Mouse (Mus musculus): Measurements from ENCODE around the gene Zfp747.
"Not testable (repeated sequence)": the region's sequence is repeated elsewhere in the genome, so short reads cannot be mapped to it uniquely, and the experiment has no call there.

Gene Zfp747

DNA sequence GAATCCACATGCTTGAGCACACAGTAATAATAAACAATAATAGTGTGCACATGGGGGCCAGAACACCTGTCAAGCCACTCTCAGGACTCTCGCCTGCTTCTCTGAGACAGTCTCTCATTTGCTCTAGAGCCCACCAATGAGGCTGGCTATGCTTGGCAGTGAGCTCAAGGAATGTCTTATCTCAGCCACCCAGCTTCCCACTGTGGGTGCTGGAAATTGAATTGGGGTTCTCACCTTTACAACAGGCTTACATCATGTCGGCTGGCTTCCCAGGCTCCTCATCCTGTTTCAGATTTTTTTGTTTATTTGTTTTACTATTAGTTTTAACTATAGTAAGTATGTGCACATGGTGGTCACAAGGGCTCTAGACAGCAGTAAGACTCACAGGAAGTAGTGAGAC, 4.6 kb downstream of the Zfp747 start:
- no peak for DNase-seq (ENCODE audit: low spot score in 2 of 2)

DNA sequence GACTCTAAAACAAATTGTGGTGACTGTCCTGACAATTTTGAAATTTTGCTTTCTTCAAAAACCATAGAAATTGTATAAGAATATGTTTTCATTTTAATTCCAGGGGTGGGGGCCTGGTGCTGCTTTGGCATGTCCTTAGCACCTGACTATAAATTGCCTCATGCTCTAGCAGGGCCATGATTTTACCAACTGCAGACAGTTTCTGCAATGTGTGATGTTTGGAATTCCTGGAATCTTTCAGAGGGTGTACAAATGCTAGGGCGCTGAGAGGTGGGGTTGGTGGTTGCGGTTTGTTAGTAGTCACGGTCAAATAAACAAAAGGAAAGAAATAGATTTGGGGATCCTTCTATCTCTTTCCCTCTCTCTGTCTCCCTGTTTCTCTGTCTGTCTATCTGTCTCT, 9.6 kb downstream of the Zfp747 start:
- DNase-seq (ENCODE audit: low spot score in 2 of 2): no peak

DNA sequence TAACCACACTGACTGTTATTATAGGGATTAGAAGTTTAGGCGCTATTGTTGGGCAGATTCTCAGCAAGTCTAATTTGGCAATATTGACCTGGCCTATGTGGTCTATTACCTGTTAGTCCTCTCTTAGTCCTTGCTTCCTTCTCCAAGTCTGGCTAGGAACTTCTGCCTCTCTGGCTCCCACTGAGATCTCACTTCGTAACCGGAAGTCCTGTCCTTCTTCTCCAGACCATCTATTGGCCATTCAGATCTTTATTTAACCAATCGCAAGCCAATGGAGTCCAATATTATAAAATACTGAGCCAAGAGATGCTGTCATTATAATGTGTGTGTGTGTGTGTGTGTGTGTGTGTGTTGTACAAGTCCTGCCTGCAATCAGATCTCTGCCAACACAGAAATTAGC, 11.7 kb downstream of the Zfp747 start:
- DNase-seq (ENCODE audit: low spot score in 2 of 2): no peak

DNA sequence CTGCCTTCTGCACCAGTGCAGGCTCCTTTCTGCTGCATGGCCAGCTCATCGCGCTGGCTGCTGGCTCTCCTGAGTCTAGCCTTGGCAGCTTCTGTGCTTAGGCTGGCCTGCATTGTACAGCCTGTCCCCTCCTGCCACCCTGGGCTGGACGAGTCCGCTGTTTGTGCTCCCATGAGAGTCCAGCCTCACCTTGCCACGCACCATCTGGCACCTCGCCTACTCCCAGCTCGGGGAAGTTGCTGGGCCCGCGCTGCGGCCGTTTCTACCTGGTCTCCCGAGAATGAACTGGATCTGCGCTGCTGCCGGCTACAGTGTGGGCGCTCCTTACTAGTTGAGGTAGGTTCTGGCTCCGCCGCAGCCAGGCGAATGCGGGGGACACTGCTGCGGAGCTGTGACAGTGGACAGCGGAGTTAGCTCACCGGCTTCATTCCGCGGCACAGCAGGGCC, 12.4 kb downstream of the Zfp747 start:
- DNase-seq (ENCODE audit: low spot score in 2 of 2): no peak

DNA sequence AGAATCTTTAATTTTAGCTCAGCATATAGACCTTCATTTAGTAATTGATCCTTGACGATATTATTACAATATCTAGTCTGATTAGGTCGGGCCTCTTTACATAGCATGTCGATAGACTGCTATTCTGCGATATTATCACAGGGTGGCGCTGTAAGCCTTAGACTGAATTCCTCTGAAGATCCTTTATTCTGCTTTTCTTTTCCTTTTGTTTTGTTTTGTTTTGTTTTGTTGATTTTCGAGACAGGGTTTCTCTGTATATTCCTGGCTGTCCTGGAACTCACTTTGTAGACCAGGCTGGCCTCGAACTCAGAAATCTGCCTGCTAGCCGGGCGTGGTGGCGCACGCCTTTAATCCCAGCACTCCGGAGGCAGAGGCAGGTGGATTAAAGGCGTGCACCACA, 13.4 kb downstream of the Zfp747 start:
- not testable (repeated sequence) for DNase-seq (ENCODE audit: low spot score in 2 of 2)

DNA sequence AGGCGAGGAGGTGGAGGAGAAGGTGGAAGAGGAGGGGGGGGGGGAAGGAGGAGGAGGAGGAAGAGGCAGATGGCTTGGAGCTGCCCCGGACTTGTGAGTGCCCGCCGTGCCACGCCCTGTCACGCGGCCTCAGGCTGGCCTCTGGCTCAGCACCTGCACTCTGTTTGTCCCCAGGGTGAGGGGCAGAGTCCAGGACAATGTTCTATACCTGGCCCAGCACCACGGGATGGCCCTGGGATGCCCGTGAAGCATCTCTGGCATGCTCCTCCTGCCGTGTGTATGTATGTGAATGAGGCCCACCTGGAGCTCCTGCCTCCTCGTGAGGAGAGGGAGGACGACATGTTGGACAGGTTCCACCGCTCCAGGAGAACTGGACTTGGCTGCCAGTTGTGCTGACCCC, 14.4 kb downstream of the Zfp747 start:
- DNase-seq (ENCODE audit: low spot score in 2 of 2): no peak

DNA sequence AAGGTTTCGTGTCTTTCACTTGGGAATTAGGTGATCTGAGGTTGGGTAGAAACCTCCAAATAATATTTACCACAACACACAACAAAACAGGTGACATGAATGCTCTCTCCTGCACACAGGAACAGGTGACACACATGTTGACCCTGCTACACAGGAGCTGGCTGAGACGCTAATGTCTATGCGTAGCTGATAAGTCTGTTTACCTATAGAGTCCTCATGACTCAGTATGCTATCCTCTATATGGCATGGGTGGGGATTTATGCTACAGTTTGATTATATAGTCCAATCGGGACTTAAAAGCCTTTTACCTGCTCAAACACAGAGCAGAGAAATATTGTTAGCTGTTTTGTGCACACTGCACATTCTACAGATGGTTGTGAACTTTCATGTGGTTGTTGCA, 15.6 kb downstream of the Zfp747 start:
- no peak for DNase-seq (ENCODE audit: low spot score in 2 of 2)

DNA sequence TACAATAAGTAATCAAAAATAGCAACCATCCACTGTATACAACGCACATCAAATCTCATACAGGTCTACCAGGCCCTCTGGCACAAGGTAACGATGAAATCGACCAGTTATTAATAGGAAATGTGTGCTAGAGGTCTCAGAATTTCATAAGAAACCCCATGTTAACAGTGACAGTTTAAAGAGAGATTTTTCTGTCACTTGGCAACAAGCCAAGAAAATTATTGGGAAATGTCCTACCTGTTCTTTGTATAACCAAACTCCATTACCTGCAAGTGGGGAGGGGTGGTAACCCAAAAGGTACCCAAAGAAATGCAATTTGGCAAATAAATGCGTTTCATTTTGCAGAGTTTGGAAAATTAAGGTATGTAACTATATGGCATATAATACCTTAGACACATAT, 17.4 kb downstream of the Zfp747 start:
- DNase-seq (ENCODE audit: low spot score in 2 of 2): no peak

DNA sequence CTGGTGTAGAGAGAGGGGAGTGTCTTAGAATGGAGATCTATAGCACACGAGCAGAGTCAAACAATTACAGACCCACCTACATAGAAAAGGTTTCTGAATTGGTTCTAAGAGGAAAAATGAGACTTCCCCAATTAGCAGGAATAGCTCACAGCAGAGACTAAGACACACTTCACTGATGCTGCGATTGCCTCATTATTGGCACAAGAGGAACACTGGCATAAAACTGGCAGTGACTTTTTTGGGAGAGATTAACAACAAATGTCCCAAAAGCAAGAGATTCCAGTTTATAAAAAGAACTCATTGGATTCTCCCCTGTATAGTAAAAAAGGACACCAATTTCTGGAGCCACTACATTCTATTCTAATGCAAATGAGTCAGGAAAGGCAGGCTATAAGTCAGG, 18.0 kb downstream of the Zfp747 start:
- no peak for DNase-seq (ENCODE audit: low spot score in 2 of 2)

DNA sequence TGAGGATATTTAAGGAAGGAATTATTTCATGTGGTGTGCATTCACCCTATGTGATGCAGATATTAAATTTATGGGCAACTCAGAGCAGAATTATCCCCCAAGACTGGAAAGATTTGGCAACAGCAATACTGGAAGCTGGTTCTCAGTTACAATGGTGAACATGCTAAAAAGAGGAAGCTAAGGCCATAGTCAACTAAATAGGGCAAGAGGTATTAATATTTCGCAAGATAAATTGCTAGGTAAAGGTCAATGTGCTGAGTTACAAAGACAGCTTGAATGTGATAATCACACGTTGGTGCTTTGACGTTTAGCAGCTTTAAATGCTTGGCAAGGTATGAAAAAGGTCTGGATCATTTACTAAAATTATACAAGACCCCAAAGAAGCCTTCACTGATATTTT, 20.1 kb downstream of the Zfp747 start:
- no peak for DNase-seq (ENCODE audit: low spot score in 2 of 2)

DNA sequence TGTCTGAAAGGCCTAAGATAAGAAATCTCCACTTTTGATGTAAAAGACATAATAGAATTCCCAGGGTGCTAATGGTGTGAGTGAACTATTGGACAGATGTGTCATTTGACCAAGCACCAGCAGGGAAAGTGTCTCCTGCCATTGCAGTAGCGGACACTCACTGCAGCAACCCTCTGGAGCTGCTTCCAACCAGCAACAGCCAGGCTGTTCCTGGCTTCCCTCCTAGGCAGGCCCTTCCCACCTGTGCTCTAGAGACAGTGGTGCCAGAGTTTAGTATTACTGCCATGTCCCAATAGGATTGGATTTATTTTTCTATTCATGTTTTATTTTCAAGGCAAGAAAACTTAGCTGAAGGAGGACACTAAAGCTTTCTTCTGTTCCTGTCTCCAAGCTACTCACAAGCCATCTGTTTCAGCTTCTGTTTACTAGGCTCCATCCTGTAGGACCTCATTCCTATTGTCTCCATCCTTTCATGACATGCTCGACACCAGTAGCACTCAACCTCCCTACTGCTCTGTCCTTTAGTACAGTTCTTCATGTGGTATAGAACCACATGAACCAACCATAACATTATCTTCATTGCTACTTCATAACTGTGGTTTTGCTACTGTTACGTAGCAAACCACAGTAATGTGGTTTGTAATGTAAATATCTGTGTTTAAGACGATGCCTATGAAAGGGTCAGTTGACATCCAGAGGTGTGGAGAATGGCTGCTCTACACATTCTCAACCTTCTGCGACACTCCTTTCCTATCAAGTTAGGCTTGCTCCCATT, 24.4 kb downstream of the Zfp747 start:
- no peak for DNase-seq (ENCODE audit: low spot score in 2 of 2)

DNA sequence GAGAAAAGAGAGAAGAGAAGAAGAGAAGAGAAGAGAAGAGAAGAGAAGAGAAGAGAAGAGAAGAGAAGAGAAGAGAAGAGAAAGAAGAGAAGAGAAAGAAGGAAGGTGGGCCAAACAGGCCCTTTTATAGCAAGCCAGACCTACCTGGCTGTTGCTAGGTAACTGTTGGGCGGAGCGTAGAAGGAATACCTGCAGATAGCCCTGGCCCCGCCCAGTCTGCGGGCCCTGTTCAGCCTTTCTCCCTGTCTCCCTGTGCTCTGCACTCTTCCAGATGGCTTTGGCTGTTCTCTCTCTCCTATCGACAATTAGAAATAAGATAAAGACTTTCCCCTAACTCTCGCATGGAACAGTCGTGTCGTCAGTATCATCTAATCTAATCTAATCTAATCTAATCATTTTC, 29.2 kb downstream of the Zfp747 start:
- DNase-seq (ENCODE audit: low spot score in 2 of 2): peak; percentile 41 to 53

DNA sequence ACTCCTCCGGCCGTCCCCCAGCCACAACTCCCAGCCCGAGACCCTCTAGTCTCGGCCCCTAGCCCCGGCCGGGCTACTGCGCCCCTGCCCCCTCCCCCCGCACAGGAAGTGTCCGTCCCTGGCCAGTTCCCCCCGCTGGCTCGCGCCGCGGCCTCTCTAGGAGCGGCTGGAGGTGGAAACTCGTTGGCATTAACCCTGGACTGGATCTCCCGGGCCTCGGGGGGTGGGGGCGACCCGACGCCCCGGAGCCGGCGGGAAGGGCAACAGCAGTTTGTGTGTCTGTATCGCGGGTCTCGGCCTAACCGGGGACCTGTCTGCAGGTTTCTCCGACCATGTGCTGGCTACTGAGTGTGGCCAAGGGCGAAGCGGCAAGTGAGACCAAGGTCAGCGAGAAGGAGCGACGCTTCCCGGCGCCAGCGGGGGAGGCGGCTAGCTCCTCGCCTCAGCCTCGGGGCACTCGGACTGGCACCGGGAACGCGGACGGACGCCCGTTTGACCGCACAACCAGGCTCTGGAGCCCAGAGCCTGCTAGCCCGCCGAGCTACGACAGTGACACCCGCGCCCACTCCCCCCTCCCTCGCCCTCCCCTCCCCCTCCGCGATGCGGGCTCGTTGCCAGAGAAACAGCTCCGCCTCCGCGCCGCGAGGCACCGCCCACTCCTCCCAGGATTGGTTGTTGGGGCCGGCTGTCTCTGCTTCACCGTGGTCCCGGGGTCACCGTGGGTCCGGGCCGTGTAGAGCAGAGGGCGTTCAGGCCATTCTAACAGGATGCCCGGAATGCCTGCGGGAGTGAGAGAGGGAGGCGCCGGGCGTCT, 30.1 kb downstream of the Zfp747 start, which contains the start of gene Zfp768:
Gene Zfp768, minus strand, starts transcription at position 78 of the 814 bp plus-strand sequence.
- DNase-seq (ENCODE audit: low spot score in 2 of 2): peak; percentile 90 to 96

DNA sequence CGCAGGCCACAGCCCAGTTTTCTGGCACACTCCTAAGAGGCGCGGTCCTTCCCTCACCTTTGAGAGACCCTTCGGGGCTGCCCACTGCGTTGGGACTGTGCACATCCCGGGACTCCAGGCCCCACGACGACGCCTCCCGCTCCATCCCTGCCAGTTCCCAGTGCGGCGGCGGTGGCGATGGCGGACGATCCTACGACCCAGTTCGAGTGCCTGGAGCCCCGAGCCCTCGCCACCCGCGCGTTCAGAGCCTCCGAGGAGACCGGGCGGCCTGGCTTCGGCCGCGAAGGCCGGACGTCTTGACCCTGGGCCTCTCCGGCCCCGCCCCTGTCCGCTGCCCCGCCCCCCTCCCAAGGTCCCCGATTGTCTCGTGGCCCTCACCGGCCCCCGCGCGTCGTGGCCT, 30.8 kb downstream of the Zfp747 start:
- peak in 1 of 2 experiments; percentile 42 for DNase-seq (ENCODE audit: low spot score in 2 of 2)

DNA sequence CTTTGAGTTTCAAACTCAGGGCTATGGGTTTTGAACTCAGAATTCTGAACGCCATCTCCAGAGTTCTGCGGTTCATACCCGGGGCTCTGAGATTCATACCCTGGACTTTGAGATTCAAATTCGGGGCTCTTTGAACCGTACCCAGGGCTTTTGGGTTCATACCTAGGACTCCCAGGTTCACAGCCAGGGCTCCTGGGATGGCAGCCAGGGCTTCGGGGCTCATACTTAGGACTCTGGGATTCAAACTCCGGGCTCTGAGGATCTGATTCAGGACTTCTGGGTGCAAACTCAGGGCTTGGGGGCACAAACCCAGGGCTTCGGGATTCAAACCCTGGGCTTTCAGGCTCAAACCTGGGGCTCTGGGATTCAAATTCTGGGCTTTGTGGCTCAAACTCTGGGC, 31.5 kb downstream of the Zfp747 start:
- DNase-seq (ENCODE audit: low spot score in 2 of 2): no peak

DNA sequence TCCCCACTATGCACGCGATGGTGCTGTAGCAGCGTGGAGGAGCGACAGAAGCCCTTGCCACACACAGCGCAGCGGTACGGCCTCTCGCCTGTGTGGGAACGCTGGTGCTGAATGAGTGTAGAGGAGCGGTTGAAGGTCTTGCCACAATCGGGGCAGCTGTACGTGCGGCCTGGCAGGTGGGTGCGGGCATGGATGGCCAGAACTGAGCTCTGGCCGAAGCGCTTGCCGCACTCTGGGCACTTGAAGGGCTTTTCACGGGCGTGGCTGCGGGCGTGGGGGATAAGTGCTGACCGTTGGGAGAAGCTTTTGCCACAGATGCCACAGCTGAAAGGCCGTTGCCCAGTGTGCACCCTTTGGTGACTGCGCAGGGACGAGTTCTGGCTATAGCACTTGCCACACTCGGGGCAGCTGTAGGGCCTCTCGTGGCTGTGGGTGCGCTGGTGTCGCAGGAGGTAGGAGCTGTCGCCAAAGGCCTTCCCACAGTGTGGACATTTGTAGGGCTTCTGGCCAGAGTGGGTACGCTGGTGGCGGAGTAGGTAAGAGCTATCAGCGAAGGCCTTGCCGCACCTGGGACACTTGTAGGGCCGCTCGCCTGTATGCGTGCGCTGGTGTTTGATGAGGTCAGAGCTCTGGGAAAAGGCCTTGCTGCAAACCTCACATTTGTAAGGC, 32.4 kb downstream of the Zfp747 start:
- no peak for DNase-seq (ENCODE audit: low spot score in 2 of 2)

DNA sequence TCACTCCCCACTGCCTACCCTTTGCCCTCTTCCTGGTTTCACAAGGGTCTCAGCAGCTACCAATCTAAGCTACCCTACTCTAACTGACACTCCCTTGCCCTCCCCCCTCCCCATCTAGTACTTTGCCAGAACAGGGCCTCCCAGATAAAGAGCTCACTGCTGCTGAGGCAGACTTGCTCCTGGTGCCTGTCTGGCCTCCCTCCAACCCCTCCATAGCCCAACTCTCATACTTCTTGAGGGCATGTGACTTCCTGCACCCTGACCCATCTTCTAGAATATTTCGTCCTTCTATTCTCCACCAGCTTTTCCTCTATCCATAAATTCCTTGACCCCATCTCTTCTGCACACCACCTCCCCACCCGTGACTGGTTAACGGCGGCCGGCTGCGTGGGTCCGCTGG, 33.0 kb downstream of the Zfp747 start:
- no peak for DNase-seq (ENCODE audit: low spot score in 2 of 2)

DNA sequence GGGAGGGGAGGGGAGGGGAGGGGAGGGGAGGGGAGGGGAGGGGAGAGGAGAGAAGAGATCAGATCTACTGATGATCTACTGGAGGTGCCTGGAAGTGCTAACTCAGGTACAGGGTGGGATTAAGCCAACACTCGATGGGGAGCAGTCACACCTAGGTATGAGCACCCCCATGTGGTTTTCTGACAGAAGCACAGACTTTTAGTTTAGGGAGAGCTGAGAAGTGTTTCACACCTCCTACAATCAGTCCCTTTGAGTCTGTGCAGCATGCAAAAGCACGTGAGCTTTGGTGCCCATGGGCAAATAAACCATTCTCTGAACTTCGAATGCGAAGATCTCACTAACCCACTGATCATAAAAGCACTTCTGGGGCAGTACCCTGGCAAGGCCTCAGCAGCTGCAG, 33.5 kb downstream of the Zfp747 start:
- no peak for DNase-seq (ENCODE audit: low spot score in 2 of 2)

DNA sequence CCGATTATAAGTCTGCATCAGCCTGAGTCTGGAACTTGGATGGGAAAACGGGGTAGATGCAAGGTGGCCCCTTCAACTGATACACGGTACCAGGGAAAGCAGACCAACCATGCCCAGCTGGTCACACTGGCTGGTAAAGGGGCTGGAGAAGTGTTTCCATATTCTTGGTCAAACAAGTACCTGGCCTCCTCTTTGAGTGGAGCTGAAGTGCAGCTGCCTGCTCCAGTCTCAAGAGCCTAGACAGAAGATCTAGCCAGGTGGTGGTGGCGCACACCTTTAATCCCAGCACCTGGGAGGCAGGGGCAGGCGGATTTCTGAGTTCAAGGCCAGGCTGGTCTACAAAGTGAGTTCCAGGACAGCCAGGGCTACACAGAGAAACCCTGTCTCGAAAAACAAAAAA, 34.0 kb downstream of the Zfp747 start:
- DNase-seq (ENCODE audit: low spot score in 2 of 2): not testable (repeated sequence)

DNA sequence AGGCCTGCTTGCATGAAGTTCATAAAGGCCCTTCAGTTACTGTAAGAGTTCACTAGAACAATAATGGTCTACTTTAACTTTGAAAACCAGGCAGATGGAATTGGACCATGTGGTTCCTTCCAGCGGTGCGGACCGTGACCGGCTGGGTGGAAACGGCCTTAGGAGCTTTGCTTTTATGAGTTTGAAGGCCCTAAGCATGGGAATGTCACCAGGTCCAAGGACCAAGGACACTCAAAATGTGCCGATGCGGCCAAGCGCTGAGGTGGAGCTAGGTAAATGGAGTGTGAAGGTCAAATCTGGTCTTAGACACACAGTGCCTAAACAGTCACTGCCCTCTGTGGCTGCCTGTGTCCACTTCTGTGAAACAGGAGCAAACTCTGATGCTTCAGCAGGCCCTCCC, 34.5 kb downstream of the Zfp747 start:
- DNase-seq (ENCODE audit: low spot score in 2 of 2): no peak

DNA sequence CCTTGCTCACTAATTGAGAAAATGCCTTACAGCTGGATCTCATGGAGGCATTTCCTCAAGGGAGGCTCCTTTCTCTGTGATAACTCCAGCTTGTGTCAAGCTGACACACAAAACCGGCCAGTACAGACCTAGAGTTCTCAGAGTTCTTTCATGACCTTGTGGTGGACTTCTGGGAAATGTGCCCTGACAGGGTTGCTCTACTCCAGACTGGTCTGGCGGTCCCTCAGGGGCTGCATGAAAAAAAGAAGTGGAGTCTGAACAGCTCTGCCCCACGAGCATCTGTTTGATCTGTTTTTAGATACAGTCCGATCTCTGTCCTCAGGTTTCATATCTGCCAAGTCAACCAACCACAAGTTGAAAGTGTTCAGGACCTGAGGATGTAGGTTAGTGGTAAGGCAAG, 38.2 kb downstream of the Zfp747 start:
- no peak for DNase-seq (ENCODE audit: low spot score in 2 of 2)

DNA sequence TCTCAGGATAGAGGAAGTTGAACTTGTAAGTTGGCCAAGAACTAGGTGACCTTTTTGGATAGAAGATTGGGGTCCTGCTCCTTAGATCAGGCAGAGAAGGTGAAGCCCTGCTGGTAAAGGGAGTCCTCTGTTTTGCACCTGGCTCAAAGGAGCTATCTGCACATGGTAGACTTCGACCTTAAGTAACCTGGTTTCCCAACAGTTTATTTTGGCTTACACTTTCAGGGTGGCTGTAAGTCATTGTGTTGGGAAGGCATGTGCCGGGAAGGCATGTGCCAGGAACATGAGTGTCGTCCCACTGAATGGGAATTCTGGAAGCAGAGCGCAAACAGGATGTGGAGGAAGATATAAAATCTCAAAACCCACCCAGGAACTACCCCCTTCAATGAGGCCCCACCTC, 40.2 kb downstream of the Zfp747 start:
- DNase-seq (ENCODE audit: low spot score in 2 of 2): no peak

DNA sequence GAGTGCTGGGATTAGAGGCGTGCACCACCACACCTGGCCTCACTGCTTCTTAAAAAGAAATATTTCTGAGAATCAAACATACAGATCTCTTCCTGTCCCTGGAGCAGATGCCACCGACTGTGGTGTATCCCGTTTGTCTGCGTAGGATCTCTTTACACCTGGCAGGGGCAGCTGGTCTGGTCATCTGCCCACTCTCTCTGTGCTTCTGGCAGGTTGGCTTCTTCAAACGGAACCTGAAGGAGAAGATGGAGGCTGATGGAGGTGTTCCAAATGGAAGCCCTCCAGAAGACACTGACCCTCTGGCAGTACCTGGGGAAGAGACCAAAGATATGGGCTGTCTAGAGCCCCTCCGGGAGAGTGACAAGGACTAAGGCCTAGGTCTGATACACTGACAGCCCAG, 42.6 kb downstream of the Zfp747 start:
- no peak for DNase-seq (ENCODE audit: low spot score in 2 of 2)

Measured in urinary bladder, adult 18-20 months (tissue).